8 mouse cellular contexts compared by ENCODE assay signal in genomic region chr4:43046607-43047006, GRCm38 (mm10). TPM values are rescaled to one million over a fixed set of nuclear protein-coding genes. Genes with fewer than 3 reads are reported as not detected.
DNase-seq lines count a peak whose midpoint lies in the region; ATAC-seq and TF ChIP-seq lines count a peak whose summit lies in the region.

No protein-coding gene starts in this region.

- intact Hi-C loops in gastrocnemius, adult 2 months (cut with DNase I), result loop anchor here (2.0 to 10.0 kb wide), 4 partner anchors 66 to 448 kb away; partner anchors contain the start of genes Arhgef39 and Ccdc107
- intact Hi-C loops in gastrocnemius, postnatal 14 days (cut with DNase I; ENCODE audit: low total_unique reads), result loop anchor here (5.0 kb wide), 1 partner anchor 66 kb away; no protein-coding TSS in a partner anchor
- intact Hi-C loops in left cerebral cortex, postnatal 4 days (cut with DNase I), result loop anchor here (5.0 kb wide), 2 partner anchors 71 to 361 kb away; no protein-coding TSS in a partner anchor

- H3K4me2 ChIP-seq in lung, embryonic 16.5 days (ENCODE audit: low read depth, low read length), result peak overlapping the region; percentile 59
- peak overlapping the region; percentile 93; the same call in 1 of the 2 replicates for H3K4me2 ChIP-seq in intestine, embryonic 16.5 days (ENCODE audit: low read depth, low read length)
- H3K4me2 ChIP-seq in neural tube, embryonic 15.5 days, result peak overlapping the region; percentile 88

- no peak for TF ChIP-seq CTCF in gastrocnemius, adult 2 months (IDR thresholded peaks at IDR 0.05)

- no peaks in the 10 kb centered on the region for H3K36me3 ChIP-seq in lung, embryonic 16.5 days (ENCODE audit: control insufficient read depth, insufficient read depth, low read length)
- no peaks in the 10 kb centered on the region for H3K36me3 ChIP-seq in intestine, embryonic 16.5 days (ENCODE audit: control insufficient read depth, insufficient read depth, low read length)
- H3K36me3 ChIP-seq in neural tube, embryonic 15.5 days, result no peaks in the 10 kb centered on the region

- H3K9ac ChIP-seq in lung, embryonic 16.5 days (ENCODE audit: low read length), result no peak overlapping the region
- no peak overlapping the region for H3K9ac ChIP-seq in intestine, embryonic 16.5 days (ENCODE audit: low read depth, low read length)
- H3K9ac ChIP-seq in neural tube, embryonic 15.5 days (replicated peaks), result no peak overlapping the region

- peak overlapping the region; percentile 86 for H3K27ac ChIP-seq in gastrocnemius, adult 2 months
- no peak overlapping the region for H3K27ac ChIP-seq in lung, embryonic 16.5 days (ENCODE audit: low read length)
- no peak overlapping the region for H3K27ac ChIP-seq in intestine, embryonic 16.5 days (ENCODE audit: low read length)
- no peak overlapping the region for H3K27ac ChIP-seq in neural tube, embryonic 15.5 days (replicated peaks)

- 48% methylated on average over 5 of the region's 5 CpGs for WGBS in lung, embryonic 16.5 days
- 62% methylated on average over 5 of the region's 5 CpGs for WGBS in intestine, embryonic 16.5 days
- WGBS in neural tube, embryonic 15.5 days, result 63% methylated on average over 5 of the region's 5 CpGs

- H3K9me3 ChIP-seq in lung, embryonic 16.5 days (ENCODE audit: control insufficient read depth, low read length), result no peaks in the 10 kb centered on the region
- H3K9me3 ChIP-seq in intestine, embryonic 16.5 days (ENCODE audit: control insufficient read depth, low read length), result no peaks in the 10 kb centered on the region
- no peaks in the 10 kb centered on the region for H3K9me3 ChIP-seq in neural tube, embryonic 15.5 days (replicated peaks)

- no peak for ATAC-seq in lung, embryonic 16.5 days (ENCODE audit: low read depth)
- ATAC-seq in intestine, embryonic 16.5 days, result no peak
- no peak for ATAC-seq in neural tube, embryonic 15.5 days (ENCODE audit: low FRiP score)

- DNase-seq in gastrocnemius, adult 2 months, result no peak
- no peak for DNase-seq in gastrocnemius, postnatal 14 days
- no peak for DNase-seq in lung, postnatal 10 days
- no peak for DNase-seq in adrenal gland, postnatal 14 days
- DNase-seq in left cerebral cortex, postnatal 4 days, result no peak

- no peaks in the 10 kb centered on the region for H3K27me3 ChIP-seq in lung, embryonic 16.5 days (ENCODE audit: control insufficient read depth, insufficient read depth, low read depth, low read length)
- H3K27me3 ChIP-seq in intestine, embryonic 16.5 days (replicated peaks; ENCODE audit: control insufficient read depth, insufficient read depth, low read length), result no peaks in the 10 kb centered on the region
- H3K27me3 ChIP-seq in neural tube, embryonic 15.5 days (replicated peaks), result no peaks in the 10 kb centered on the region

- peak overlapping the region; percentile 56 for H3K4me3 ChIP-seq in gastrocnemius, adult 2 months
- no peak overlapping the region for H3K4me3 ChIP-seq in lung, embryonic 16.5 days (ENCODE audit: low read length)
- H3K4me3 ChIP-seq in intestine, embryonic 16.5 days (ENCODE audit: low read length), result no peak overlapping the region
- no peak overlapping the region for H3K4me3 ChIP-seq in neural tube, embryonic 15.5 days (replicated peaks)

- peaks cover 18% of the 10 kb centered on the region for H3K4me1 ChIP-seq in lung, embryonic 16.5 days (replicated peaks; ENCODE audit: control insufficient read depth, insufficient read depth, low read length)
- peaks cover 23% of the 10 kb centered on the region for H3K4me1 ChIP-seq in intestine, embryonic 16.5 days (ENCODE audit: control insufficient read depth, insufficient read depth, low read length)
- peaks cover 33% of the 10 kb centered on the region for H3K4me1 ChIP-seq in neural tube, embryonic 15.5 days

RNA-seq across cellular contexts. Expression of gene Fam214b, which starts 0.6 kb away (rescaled TPM):
- 10 to 100 TPM; 21.1 to 24.5 TPM for total RNA-seq in gastrocnemius, adult 2 months (2021)
- 10 to 100 TPM; 25.1 to 27.8 TPM for total RNA-seq in gastrocnemius, postnatal 14 days (2021)
- 9.6 and 11.7 TPM in 2 replicates for polyA plus RNA-seq in lung, embryonic 16.5 days (2015; fragmentation: Nextera tagmentation; extraction: Ambion mirVana)
- 6.7 and 8.6 TPM in 2 replicates for polyA plus RNA-seq in intestine, embryonic 16.5 days (2015; fragmentation: Nextera tagmentation; extraction: Ambion mirVana)
- 27.5 and 28.5 TPM in 2 replicates for polyA plus RNA-seq in neural tube, embryonic 15.5 days (2015; fragmentation: Nextera tagmentation; extraction: Ambion mirVana)
- total RNA-seq in adrenal gland, postnatal 14 days (2021), result 36.6 and 40.8 TPM in 2 replicates
- 10 to 100 TPM; 48.8 to 57.7 TPM for total RNA-seq in left cerebral cortex, postnatal 4 days (2021)

RNA-seq across cellular contexts. Expression of gene Unc13b, which starts 12.1 kb away (rescaled TPM):
- 1 to 10 TPM; 2.1 to 2.9 TPM for total RNA-seq in gastrocnemius, adult 2 months (2021)
- 1 to 10 TPM; 4.1 to 4.6 TPM for total RNA-seq in gastrocnemius, postnatal 14 days (2021)
- polyA plus RNA-seq in lung, embryonic 16.5 days (2015; fragmentation: Nextera tagmentation; extraction: Ambion mirVana), result 5.4 and 6.5 TPM in 2 replicates
- 3.9 TPM in 2 replicates for polyA plus RNA-seq in intestine, embryonic 16.5 days (2015; fragmentation: Nextera tagmentation; extraction: Ambion mirVana)
- 11.1 and 12.3 TPM in 2 replicates for polyA plus RNA-seq in neural tube, embryonic 15.5 days (2015; fragmentation: Nextera tagmentation; extraction: Ambion mirVana)
- total RNA-seq in adrenal gland, postnatal 14 days (2021), result 12.1 and 13.9 TPM in 2 replicates
- 10 to 100 TPM; 84.4 to 88.2 TPM for total RNA-seq in left cerebral cortex, postnatal 4 days (2021)

RNA-seq across cellular contexts. Expression of gene Stoml2, which starts 15.1 kb away (rescaled TPM):
- total RNA-seq in gastrocnemius, adult 2 months (2021), result 100 to 1,000 TPM in 1 of 2 experiments, 10 to 100 TPM in 1; 87.5 to 108 TPM
- 10 to 100 TPM; 82.9 to 84.8 TPM for total RNA-seq in gastrocnemius, postnatal 14 days (2021)
- 286 and 289 TPM in 2 replicates for polyA plus RNA-seq in lung, embryonic 16.5 days (2015; fragmentation: Nextera tagmentation; extraction: Ambion mirVana)
- 306 and 324 TPM in 2 replicates for polyA plus RNA-seq in intestine, embryonic 16.5 days (2015; fragmentation: Nextera tagmentation; extraction: Ambion mirVana)
- 231 and 240 TPM in 2 replicates for polyA plus RNA-seq in neural tube, embryonic 15.5 days (2015; fragmentation: Nextera tagmentation; extraction: Ambion mirVana)
- 200 and 206 TPM in 2 replicates for total RNA-seq in adrenal gland, postnatal 14 days (2021)
- total RNA-seq in left cerebral cortex, postnatal 4 days (2021), result 10 to 100 TPM; 90.3 to 94.9 TPM

RNA-seq across cellular contexts. Expression of gene Pigo, which starts 21.0 kb away (rescaled TPM):
- 10 to 100 TPM in 1 of 2 experiments, 1 to 10 TPM in 1; 4.9 to 10.2 TPM for total RNA-seq in gastrocnemius, adult 2 months (2021)
- total RNA-seq in gastrocnemius, postnatal 14 days (2021), result 1 to 10 TPM; 5.4 to 6.5 TPM
- polyA plus RNA-seq in lung, embryonic 16.5 days (2015; fragmentation: Nextera tagmentation; extraction: Ambion mirVana), result 21.8 and 24.8 TPM in 2 replicates
- polyA plus RNA-seq in intestine, embryonic 16.5 days (2015; fragmentation: Nextera tagmentation; extraction: Ambion mirVana), result 29.6 and 30.3 TPM in 2 replicates
- polyA plus RNA-seq in neural tube, embryonic 15.5 days (2015; fragmentation: Nextera tagmentation; extraction: Ambion mirVana), result 27.8 and 30.8 TPM in 2 replicates
- 16.8 and 17.3 TPM in 2 replicates for total RNA-seq in adrenal gland, postnatal 14 days (2021)
- 10 to 100 TPM; 26.5 to 29.5 TPM for total RNA-seq in left cerebral cortex, postnatal 4 days (2021)

RNA-seq across cellular contexts. Expression of gene Fancg, which starts 36.3 kb away (rescaled TPM):
- 1 to 10 TPM in 1 of 2 experiments, under 1 TPM in 1; 0.84 to 1.2 TPM for total RNA-seq in gastrocnemius, adult 2 months (2021)
- 1 to 10 TPM; 2.2 to 2.6 TPM for total RNA-seq in gastrocnemius, postnatal 14 days (2021)
- polyA plus RNA-seq in lung, embryonic 16.5 days (2015; fragmentation: Nextera tagmentation; extraction: Ambion mirVana), result 22.5 and 24.1 TPM in 2 replicates
- polyA plus RNA-seq in intestine, embryonic 16.5 days (2015; fragmentation: Nextera tagmentation; extraction: Ambion mirVana), result 16.1 and 16.2 TPM in 2 replicates
- polyA plus RNA-seq in neural tube, embryonic 15.5 days (2015; fragmentation: Nextera tagmentation; extraction: Ambion mirVana), result 21.0 and 22.8 TPM in 2 replicates
- 8.7 and 10.2 TPM in 2 replicates for total RNA-seq in adrenal gland, postnatal 14 days (2021)
- total RNA-seq in left cerebral cortex, postnatal 4 days (2021), result 10 to 100 TPM; 15.7 to 16.8 TPM
